Mouse (Mus musculus) frontal cortex, adult (tissue): Measurements from ENCODE around the gene Cmtm3.
A peak's percentile ranks its signal among the peaks of the same experiment; 100 is the strongest.
"Not testable (repeated sequence)": the region's sequence is repeated elsewhere in the genome, so short reads cannot be mapped to it uniquely, and the experiment has no call there.

ENCODE experiments used
- ATAC-seq: cut with Nextera tagmentation; 2 replicates; pipeline ENCODE4 v1.9.2; 2017; ENCODE audit warnings: mild to moderate bottlenecking, moderate library complexity, mixed read lengths; ENCODE audit not compliant: low TSS enrichment

Cmtm3 gene

GRCm38 (mm10) chr8:104339229-104339982 lies at the start of gene Cmtm3:
TSS of gene Cmtm3 (plus strand) at chr8:104339410.
- ATAC-seq: peak; percentile 5; the same call in 1 of the 2 replicates

GRCm38 (mm10) chr8:104293081-104293480 lies 46.1 kb upstream of the Cmtm3 start, which contains the start of gene Cmtm2a:
TSS of gene Cmtm2a (minus strand) at chr8:104293181.
- ATAC-seq: not testable (repeated sequence)

- no peak for ATAC-seq
These were observed 44.8 kb upstream of the Cmtm3 start for GRCm38 (mm10) chr8:104294396-104294795.

GRCm38 (mm10) chr8:104301577-104301976 lies 37.6 kb upstream of the Cmtm3 start:
- ATAC-seq: not testable (repeated sequence)

- not testable (repeated sequence) for ATAC-seq
These were observed 36.7 kb upstream of the Cmtm3 start for GRCm38 (mm10) chr8:104302536-104302935.

- no peak for ATAC-seq
These were observed 34.2 kb upstream of the Cmtm3 start for GRCm38 (mm10) chr8:104304962-104305361.

GRCm38 (mm10) chr8:104308341-104308740 lies 30.9 kb upstream of the Cmtm3 start:
- ATAC-seq: not testable (repeated sequence)

GRCm38 (mm10) chr8:104309441-104310155 lies 29.6 kb upstream of the Cmtm3 start, which contains the start of the genes Gm45711 and Cmtm1:
TSS of gene Gm45711 (minus strand) at chr8:104310081.
TSS of gene Cmtm1 (minus strand) at chr8:104310145.
- not testable (repeated sequence) for ATAC-seq

GRCm38 (mm10) chr8:104312023-104312422 lies 27.2 kb upstream of the Cmtm3 start:
- peak; percentile 81 for ATAC-seq

GRCm38 (mm10) chr8:104313311-104313710 lies 25.9 kb upstream of the Cmtm3 start:
- no peak for ATAC-seq

- ATAC-seq: not testable (repeated sequence)
These were observed 17.9 kb upstream of the Cmtm3 start, which contains the start of gene Gm11020 for GRCm38 (mm10) chr8:104321267-104321666. TSS of gene Gm11020 (plus strand) at chr8:104321567.

- not testable (repeated sequence) for ATAC-seq
These were observed 17.3 kb upstream of the Cmtm3 start, which contains the start of gene Cmtm2b for GRCm38 (mm10) chr8:104321930-104322329. TSS of gene Cmtm2b (plus strand) at chr8:104322230.

GRCm38 (mm10) chr8:104332665-104333631 lies 6.3 kb upstream of the Cmtm3 start:
- no peak for ATAC-seq

- no peak for ATAC-seq
These were observed 5.4 kb upstream of the Cmtm3 start for GRCm38 (mm10) chr8:104333786-104334185.

GRCm38 (mm10) chr8:104334196-104334595 lies 5.0 kb upstream of the Cmtm3 start:
- ATAC-seq: no peak

- ATAC-seq: no peak
These were observed 2.4 kb upstream of the Cmtm3 start for GRCm38 (mm10) chr8:104336806-104337205.

GRCm38 (mm10) chr8:104337890-104338289 lies 1.3 kb upstream of the Cmtm3 start:
- no peak for ATAC-seq

GRCm38 (mm10) chr8:104339983-104340232 lies 698 bp downstream of the Cmtm3 start:
- no peak for ATAC-seq

- ATAC-seq: peak; percentile 53
These were observed 1.3 kb downstream of the Cmtm3 start for GRCm38 (mm10) chr8:104340233-104341105.

- ATAC-seq: peak; percentile 29; the same call in 1 of the 2 replicates
These were observed 1.9 kb downstream of the Cmtm3 start for GRCm38 (mm10) chr8:104341106-104341561.
